Comparison of ENCODE assay signal across 15 mouse cellular contexts in genomic region chr6:135190122-135190521, GRCm38 (mm10).
"Had no signal": no experiment of that assay in that cellular context is flagged by ENCODE, and none has a peak within 500 bp of the region (broad histone marks: within the 10 kb centered on the region; RNA-seq: fewer than 3 reads in every experiment).

No protein-coding gene starts in this region.

- DNase-seq: kidney, adult 9 months; kidney, postnatal 36 days; layer of hippocampus, adult 9-11 months; layer of hippocampus, postnatal 36 days; lung, postnatal 14 days; right cerebral cortex, adult 18-20 months; right cerebral cortex, postnatal 25 days had no signal

- H3K9ac ChIP-seq: limb, embryonic 15.5 days; lung, embryonic 15.5 days; midbrain, embryonic 13.5 days; neural tube, embryonic 15.5 days had no signal

- ATAC-seq: midbrain, embryonic 13.5 days had no signal

- H3K27ac ChIP-seq: kidney, postnatal 0 days; limb, embryonic 15.5 days; lung, embryonic 15.5 days; macrophage; midbrain, embryonic 13.5 days; neural tube, embryonic 15.5 days had no signal

- H3K9me3 ChIP-seq: limb, embryonic 15.5 days; lung, embryonic 15.5 days; megakaryocyte, embryonic 14.5 days; midbrain, embryonic 13.5 days; neural tube, embryonic 15.5 days had no signal

- H3K4me2 ChIP-seq: limb, embryonic 15.5 days; lung, embryonic 15.5 days; midbrain, embryonic 13.5 days; neural tube, embryonic 15.5 days had no signal

- H3K36me3 ChIP-seq: limb, embryonic 15.5 days; lung, embryonic 15.5 days; midbrain, embryonic 13.5 days; neural tube, embryonic 15.5 days had no signal

- H3K27me3 ChIP-seq: limb, embryonic 15.5 days; lung, embryonic 15.5 days; megakaryocyte, embryonic 14.5 days; neural tube, embryonic 15.5 days had no signal

- H3K4me1 ChIP-seq: limb, embryonic 15.5 days; lung, embryonic 15.5 days had no signal

- H3K4me3 ChIP-seq: limb, embryonic 15.5 days; lung, embryonic 15.5 days; megakaryocyte, embryonic 14.5 days; midbrain, embryonic 13.5 days; myocyte; neural tube, embryonic 15.5 days had no signal
